Mouse (Mus musculus) liver, postnatal 0 days (tissue): ENCODE data around the gene Bcl2l14. TPM values are rescaled to one million over a fixed set of nuclear protein-coding genes. Genes with fewer than 3 reads are reported as not detected.

ENCODE experiments used
- ATAC-seq: fragments of 200-750 bp; cut with Nextera tagmentation; 2 replicates; pipeline ENCODE4 v1.8.0; 2017; ENCODE audit warnings: mild to moderate bottlenecking, moderate library complexity
- DNase-seq: peaks from one replicate; pipeline ENCODE4 v3.0.0-alpha.2; 2016
- H3K27ac ChIP-seq: fragments of 300-500 bp; sonication (generic); 2 replicates; pipeline ENCODE4 v1.5.1; 2014; ENCODE audit warnings: antibody characterized with exemption, moderate library complexity, mild to moderate bottlenecking, low read depth
- H3K27me3 ChIP-seq: fragments of 300-500 bp; sonication (generic); 2 replicates; pipeline ENCODE4 v1.6.1; 2014; ENCODE audit warnings: low read length, control low read depth, mixed read lengths; ENCODE audit not compliant: insufficient read depth
- H3K36me3 ChIP-seq: fragments of 300-500 bp; sonication (generic); replicated peaks from 2 replicates; pipeline ENCODE4 v1.6.1; 2014; ENCODE audit warnings: mild to moderate bottlenecking, control low read depth, low read length, moderate library complexity, mixed read lengths; ENCODE audit not compliant: insufficient read depth
- H3K4me1 ChIP-seq: fragments of 300-500 bp; sonication (generic); 2 replicates; pipeline ENCODE4 v1.6.1; 2014; ENCODE audit warnings: antibody characterized with exemption, mild to moderate bottlenecking, control low read depth; ENCODE audit not compliant: insufficient read depth
- H3K4me2 ChIP-seq: fragments of 300-500 bp; sonication (generic); 2 replicates; pipeline ENCODE4 v1.6.1; 2014; ENCODE audit warnings: low read depth, mild to moderate bottlenecking, low read length, moderate library complexity, mixed read lengths
- H3K4me3 ChIP-seq: fragments of 300-500 bp; sonication (generic); 2 replicates; pipeline ENCODE4 v1.5.1; 2014; ENCODE audit warnings: low read depth, low read length
- H3K9ac ChIP-seq: fragments of 300-500 bp; sonication (generic); replicated peaks from 2 replicates; pipeline ENCODE4 v1.6.1; 2014; ENCODE audit warnings: mild to moderate bottlenecking, moderate library complexity
- H3K9me3 ChIP-seq: fragments of 300-500 bp; sonication (generic); 2 replicates; pipeline ENCODE4 v1.6.1; 2016; ENCODE audit warnings: mild to moderate bottlenecking, control low read depth, low read length, mixed read lengths
- CTCF ChIP-seq: sonication (generic); IDR thresholded peaks from 2 replicates; pipeline ENCODE4 v1.5.1; 2016; ENCODE audit warnings: antibody characterized with exemption, low read depth
- EP300 ChIP-seq: IDR thresholded peaks from 2 replicates; pipeline ENCODE4 v1.6.1; 2016; ENCODE audit warnings: antibody characterized with exemption, low read depth, mild to moderate bottlenecking
- WGBS: fragments of 180-500 bp; shearing (Covaris S2); extraction: QIAGEN DNeasy Blood & Tissue Kit; methylation state at CpG from one replicate; pipeline ENCODE4 v1.1.7; 2014; ENCODE audit not compliant: insufficient replicate concordance; 5-methylcytosine and 5-hydroxymethylcytosine counted together
- polyA plus RNA-seq: library from polyadenylated mRNA; unstranded; fragments of >200 nt; fragmentation: Nextera tagmentation; extraction: Ambion mirVana; gene quantifications from 2 replicates; pipeline ENCODE4 v1.2.1, GENCODE M21; 2015

Bcl2l14 gene
- polyA plus RNA-seq, 1 experiment from 2014 or later: 0.14 TPM

DNA sequence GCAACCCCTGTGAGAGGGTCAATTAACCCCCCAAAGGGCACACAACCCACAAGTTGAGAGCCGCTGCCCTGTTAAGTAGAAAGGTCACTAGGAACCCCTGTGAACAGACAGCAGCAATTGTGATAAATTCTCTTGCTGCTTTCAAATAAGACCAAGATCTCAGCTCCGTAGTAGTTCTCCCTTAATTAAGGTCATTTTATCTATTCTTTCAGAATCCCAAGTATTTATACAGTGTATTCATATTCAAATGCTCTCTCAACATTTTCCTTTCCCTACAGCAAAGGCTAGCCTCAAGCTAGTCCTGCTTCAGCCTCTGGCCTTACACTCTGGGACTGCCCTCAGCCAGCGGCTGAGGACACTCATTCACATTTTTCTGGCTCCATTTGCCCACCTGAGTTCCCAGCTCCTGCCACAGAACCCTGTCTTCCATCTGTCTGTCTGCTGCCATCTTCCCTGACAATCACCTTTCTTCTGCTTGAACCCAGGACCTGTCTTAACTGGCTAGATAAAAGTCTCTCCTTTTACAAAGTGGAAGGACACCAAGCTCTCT lies 20.5 kb downstream of the Bcl2l14 start:
- TF ChIP-seq EP300 (no peak), CTCF (no peak)
- Histone ChIP-seq H3K36me3 (no peaks in the 10 kb centered on the region), H3K4me2 (no peak overlapping the region), H3K27me3 (no peaks in the 10 kb centered on the region), H3K9ac (no peak overlapping the region), H3K4me3 (no peak overlapping the region), H3K9me3 (no peaks in the 10 kb centered on the region), H3K4me1 (peaks cover 10% of the 10 kb centered on the region), H3K27ac (no peak overlapping the region)
- 69% methylated on average over 3 of the region's 3 CpGs for WGBS
- ATAC-seq: no peak
- no peak for DNase-seq

DNA sequence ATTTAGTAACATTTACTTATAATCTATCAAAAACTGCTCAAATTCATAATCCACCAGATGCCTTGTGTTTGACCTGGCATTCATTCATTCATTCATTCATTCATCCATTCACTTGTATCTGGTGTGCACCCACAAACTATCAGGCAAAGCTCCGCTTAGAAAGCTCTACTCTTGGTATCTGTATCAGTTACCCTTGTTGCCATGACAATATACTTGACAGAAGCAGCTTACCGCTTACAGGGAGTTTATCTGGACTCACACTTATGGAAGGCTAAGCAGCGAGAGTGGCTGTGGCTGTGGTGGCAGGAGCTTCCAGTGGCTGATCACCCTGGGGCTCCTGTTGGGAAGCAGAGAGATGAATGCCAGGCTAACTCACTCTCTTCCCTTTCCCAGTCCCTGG lies 21.8 kb downstream of the Bcl2l14 start:
- ATAC-seq: no peak
- no peaks in the 10 kb centered on the region for H3K9me3 ChIP-seq

DNA sequence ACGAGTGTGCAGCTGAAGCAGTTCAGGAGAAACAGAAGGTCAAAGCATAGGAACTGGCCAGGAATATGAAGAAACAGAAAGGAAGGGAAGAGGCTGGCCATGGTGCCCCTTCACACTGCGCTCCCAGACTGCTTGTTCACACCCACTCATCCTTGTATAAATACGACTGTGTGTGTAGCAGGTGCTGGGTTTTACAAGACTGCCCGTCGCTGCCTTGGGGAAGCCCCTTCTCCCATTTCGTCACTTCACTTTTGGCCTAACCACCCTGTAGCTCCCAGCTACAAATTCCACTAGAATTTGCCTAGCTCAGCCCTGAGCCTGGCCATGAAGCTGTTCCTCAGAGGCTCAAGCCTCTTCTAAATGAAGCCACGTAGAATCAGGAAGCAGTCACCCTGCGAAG lies 24.3 kb downstream of the Bcl2l14 start:
- H3K27ac ChIP-seq: no peak overlapping the region

More for the DNA sequence above, 21.8 kb downstream of the Bcl2l14 start:
- no peak overlapping the region for H3K27ac ChIP-seq
- H3K4me1 ChIP-seq: peaks cover 10% of the 10 kb centered on the region
- TF ChIP-seq EP300 (no peak), CTCF (no peak)
- no peak overlapping the region for H3K4me2 ChIP-seq
- no peaks in the 10 kb centered on the region for H3K27me3 ChIP-seq
- no peak overlapping the region for H3K4me3 ChIP-seq
- no peaks in the 10 kb centered on the region for H3K36me3 ChIP-seq
- H3K9ac ChIP-seq: no peak overlapping the region
- no peak for DNase-seq
- WGBS: 42% methylated on average over 3 of the region's 3 CpGs

DNA sequence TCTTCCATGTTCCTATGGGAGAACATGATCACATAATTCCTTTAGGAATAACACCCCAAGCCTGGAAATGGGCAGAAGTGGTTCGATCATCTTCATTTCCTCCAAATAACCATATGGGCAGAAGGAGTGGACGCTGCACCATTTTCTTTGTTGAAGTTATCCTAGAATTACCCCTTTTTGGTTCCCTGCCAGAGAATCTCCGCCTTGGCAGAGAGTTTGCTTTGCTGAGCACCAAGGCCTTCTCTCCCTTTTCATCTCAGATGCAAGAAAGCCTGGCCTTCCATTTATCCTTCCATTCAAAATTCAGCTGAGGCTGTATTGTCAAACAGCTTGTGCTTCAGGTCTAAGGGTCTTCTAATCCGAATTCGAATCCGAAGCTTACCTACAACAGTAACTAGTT lies 25.8 kb downstream of the Bcl2l14 start:
- Histone ChIP-seq H3K27me3 (no peaks in the 10 kb centered on the region), H3K9ac (no peak overlapping the region), H3K9me3 (no peaks in the 10 kb centered on the region), H3K4me1 (peaks cover 4% of the 10 kb centered on the region; the same call in 1 of the 2 replicates), H3K36me3 (no peaks in the 10 kb centered on the region), H3K4me2 (no peak overlapping the region), H3K27ac (no peak overlapping the region), H3K4me3 (no peak overlapping the region)
- WGBS: 82% methylated on average over 6 of the region's 6 CpGs
- TF ChIP-seq CTCF (no peak), EP300 (no peak)
- DNase-seq: no peak
- ATAC-seq: no peak

More for the DNA sequence above, 24.3 kb downstream of the Bcl2l14 start:
- DNase-seq (no peak), ATAC-seq (no peak)
- no peak overlapping the region for H3K4me3 ChIP-seq
- H3K9me3 ChIP-seq: no peaks in the 10 kb centered on the region
- H3K27me3 ChIP-seq: no peaks in the 10 kb centered on the region
- 64% methylated on average over 8 of the region's 8 CpGs for WGBS
- H3K9ac ChIP-seq: no peak overlapping the region
- H3K36me3 ChIP-seq: no peaks in the 10 kb centered on the region
- peaks cover 2% of the 10 kb centered on the region; the same call in 1 of the 2 replicates for H3K4me1 ChIP-seq
- TF ChIP-seq CTCF: no peak
- TF ChIP-seq EP300: no peak
- no peak overlapping the region for H3K4me2 ChIP-seq

DNA sequence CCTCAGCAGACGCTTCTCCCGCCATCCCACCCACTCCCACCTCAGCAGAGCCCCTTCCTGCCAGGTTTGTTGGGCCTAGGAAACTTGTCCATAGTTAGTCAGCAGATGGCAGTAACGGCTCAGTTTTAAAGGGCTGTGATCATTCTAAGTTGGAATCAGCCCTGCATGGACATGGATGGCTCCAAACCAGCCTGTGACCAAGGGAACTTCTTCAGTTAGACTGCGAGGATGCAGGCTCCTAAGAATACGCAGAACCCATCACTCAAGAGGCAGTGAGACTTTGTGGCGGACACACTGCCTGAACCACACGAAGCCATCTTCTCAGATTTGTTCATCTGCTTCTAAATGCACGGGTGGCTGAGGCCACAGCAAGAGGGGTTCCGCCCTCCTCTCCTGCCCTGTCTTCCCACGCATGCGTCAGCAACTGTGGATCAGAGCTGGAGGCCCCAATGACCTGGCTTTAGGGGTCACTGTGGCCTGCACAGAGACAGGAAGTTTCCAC lies 29.1 kb downstream of the Bcl2l14 start:
- Histone ChIP-seq H3K4me3 (no peak overlapping the region), H3K4me1 (peaks cover 4% of the 10 kb centered on the region; the same call in 1 of the 2 replicates), H3K36me3 (no peaks in the 10 kb centered on the region), H3K9ac (no peak overlapping the region), H3K9me3 (no peaks in the 10 kb centered on the region), H3K27me3 (no peaks in the 10 kb centered on the region), H3K4me2 (peak overlapping the region; percentile 31), H3K27ac (no peak overlapping the region)
- 31% methylated on average over 11 of the region's 11 CpGs for WGBS
- peak; percentile 45 for DNase-seq
- TF ChIP-seq CTCF (peak; percentile 79), EP300 (no peak)
- peak; percentile 84 for ATAC-seq

DNA sequence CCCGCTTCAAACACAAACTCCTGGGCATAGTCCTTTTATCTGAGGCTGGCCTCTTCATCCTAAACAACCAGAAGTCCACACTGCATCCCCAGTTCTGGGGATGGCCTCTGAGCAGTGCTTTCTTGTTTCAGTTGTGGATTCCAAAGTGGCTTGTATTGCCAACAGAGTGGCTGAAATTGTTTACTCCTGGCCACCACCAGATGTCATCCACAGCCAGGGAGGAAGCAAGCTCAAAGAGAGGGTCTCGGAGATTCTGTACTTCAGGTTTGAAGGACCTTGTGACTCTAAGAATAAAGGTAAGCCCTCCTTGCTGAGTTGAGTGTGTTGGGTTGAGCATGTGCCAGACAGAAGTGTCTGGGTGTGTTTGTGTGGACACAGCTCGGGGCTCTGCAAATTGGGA lies 31.0 kb downstream of the Bcl2l14 start:
- WGBS: 76% methylated on average over 3 of the region's 3 CpGs
- no peak overlapping the region for H3K4me2 ChIP-seq
- H3K27me3 ChIP-seq: no peaks in the 10 kb centered on the region
- H3K36me3 ChIP-seq: no peaks in the 10 kb centered on the region
- no peak for ATAC-seq
- H3K9me3 ChIP-seq: no peaks in the 10 kb centered on the region
- no peak overlapping the region for H3K4me3 ChIP-seq
- TF ChIP-seq CTCF (peak; percentile 37), EP300 (no peak)
- H3K4me1 ChIP-seq: peaks cover 4% of the 10 kb centered on the region; the same call in 1 of the 2 replicates
- H3K27ac ChIP-seq: no peak overlapping the region
- DNase-seq: no peak
- no peak overlapping the region for H3K9ac ChIP-seq
